Comparison of ENCODE assay signal across 20 mouse cellular contexts in genomic region chr7:142382567-142382966, GRCm38 (mm10). TPM values are rescaled to one million over a fixed set of nuclear protein-coding genes. Genes with fewer than 3 reads are reported as not detected.
DNase-seq lines count a peak whose midpoint lies in the region; ATAC-seq and TF ChIP-seq lines count a peak whose summit lies in the region.
"Had no signal": no experiment of that assay in that cellular context is flagged by ENCODE, and none has a peak within 500 bp of the region (broad histone marks: within the 10 kb centered on the region; RNA-seq: fewer than 3 reads in every experiment).

Gene Gm49369 (minus strand): TSS chr7:142382667.

- 98% methylated on average over 5 of the region's 5 CpGs for WGBS in heart, embryonic 16.5 days
- 95% methylated on average over 5 of the region's 5 CpGs for WGBS in heart, adult 2 months
- WGBS in liver, embryonic 15.5 days (ENCODE audit: insufficient replicate concordance): 90% methylated on average over 5 of the region's 5 CpGs

- no peak for TF ChIP-seq EP300 in heart, adult 2 months (IDR thresholded peaks at IDR 0.05; ENCODE audit: insufficient read depth, low read depth, low read length)

- no peak for TF ChIP-seq POLR2A in heart, adult 2 months (IDR thresholded peaks at IDR 0.05; ENCODE audit: insufficient read depth, low read depth, low read length)

- H3K9me3 ChIP-seq in heart, embryonic 16.5 days (replicated peaks; ENCODE audit: control insufficient read depth, low read length): no peaks in the 10 kb centered on the region
- no peaks in the 10 kb centered on the region for H3K9me3 ChIP-seq in G1E (replicated peaks)
- no peaks in the 10 kb centered on the region for H3K9me3 ChIP-seq in liver, embryonic 15.5 days (replicated peaks)
- H3K9me3 ChIP-seq: embryonic facial prominence, embryonic 12.5 days; hindbrain, embryonic 15.5 days; kidney, embryonic 15.5 days; midbrain, embryonic 10.5 days had no signal

- no peaks in the 10 kb centered on the region for H3K27me3 ChIP-seq in heart, embryonic 16.5 days (ENCODE audit: control insufficient read depth, insufficient read depth, low read length)
- no peaks in the 10 kb centered on the region for H3K27me3 ChIP-seq in heart, adult 2 months (ENCODE audit: control insufficient read depth, insufficient read depth, low read length)
- H3K27me3 ChIP-seq in G1E (ENCODE audit: insufficient read depth, low read length): no peaks in the 10 kb centered on the region
- H3K27me3 ChIP-seq in liver, embryonic 15.5 days: no peaks in the 10 kb centered on the region
- H3K27me3 ChIP-seq: embryonic facial prominence, embryonic 12.5 days; hindbrain, embryonic 15.5 days; kidney, embryonic 15.5 days had no signal

- ATAC-seq in heart, embryonic 16.5 days (replicated peaks; ENCODE audit: extremely low read depth, insufficient read depth, low FRiP score): no peak
- no peak for ATAC-seq in G1E (ENCODE audit: extremely low read depth, insufficient number of reproducible peaks, low FRiP score, poor library complexity, severe bottlenecking)
- ATAC-seq in liver, embryonic 15.5 days (ENCODE audit: insufficient read depth): no peak
- ATAC-seq: intestine, embryonic 16.5 days had no signal

- TF ChIP-seq CTCF in heart, adult 2 months (IDR thresholded peaks at IDR 0.05): no peak
- TF ChIP-seq CTCF in G1E (IDR thresholded peaks at IDR 0.05; ENCODE audit: low read depth, low read length): no peak

- H3K27ac ChIP-seq in heart, embryonic 16.5 days (ENCODE audit: low read length): peak within 1 kb of the TSS; percentile 56; the same call in 1 of the 2 replicates
- H3K27ac ChIP-seq in heart, adult 2 months: no peak within 1 kb of the TSS
- peak within 1 kb of the TSS; percentile 92 for H3K27ac ChIP-seq in liver, embryonic 15.5 days (replicated peaks)
- H3K27ac ChIP-seq: embryonic facial prominence, embryonic 12.5 days; hindbrain, embryonic 15.5 days; kidney, embryonic 15.5 days; midbrain, embryonic 10.5 days had no signal

- H3K79me2 ChIP-seq in heart, adult 2 months (replicated peaks; ENCODE audit: control insufficient read depth, insufficient read depth, low read length): peaks cover 2% of the 10 kb centered on the region

- intact Hi-C loops in heart, adult 2 months (cut with DNase I): no loop called here

- H3K4me3 ChIP-seq in heart, embryonic 16.5 days (ENCODE audit: low read length): no peak within 1 kb of the TSS
- no peak within 1 kb of the TSS for H3K4me3 ChIP-seq in heart, adult 2 months
- peak within 1 kb of the TSS; percentile 29; the same call in 1 of the 2 replicates for H3K4me3 ChIP-seq in G1E (ENCODE audit: low read depth, low read length)
- no peak within 1 kb of the TSS for H3K4me3 ChIP-seq in liver, embryonic 15.5 days (replicated peaks)
- H3K4me3 ChIP-seq: embryonic facial prominence, embryonic 12.5 days; hindbrain, embryonic 15.5 days; kidney, embryonic 15.5 days; midbrain, embryonic 10.5 days had no signal

- peaks cover 13% of the 10 kb centered on the region for H3K4me1 ChIP-seq in heart, embryonic 16.5 days (ENCODE audit: control insufficient read depth, insufficient read depth, low read length)
- peaks cover 12% of the 10 kb centered on the region for H3K4me1 ChIP-seq in heart, adult 2 months (ENCODE audit: control insufficient read depth, insufficient read depth, low read length)
- peaks cover 95% of the 10 kb centered on the region for H3K4me1 ChIP-seq in G1E (ENCODE audit: insufficient read depth, low read depth, low read length)
- H3K4me1 ChIP-seq in liver, embryonic 15.5 days (replicated peaks): peaks cover 93% of the 10 kb centered on the region

- no peak within 1 kb of the TSS for H3K4me2 ChIP-seq in heart, embryonic 16.5 days (ENCODE audit: low read depth, low read length)
- H3K4me2 ChIP-seq in liver, embryonic 15.5 days: no peak within 1 kb of the TSS; the same call in 1 of the 2 replicates
- H3K4me2 ChIP-seq: embryonic facial prominence, embryonic 12.5 days; hindbrain, embryonic 15.5 days; kidney, embryonic 15.5 days had no signal

- H3K36me3 ChIP-seq in heart, embryonic 16.5 days (ENCODE audit: control insufficient read depth, insufficient read depth): peaks cover 67% of the 10 kb centered on the region
- peaks cover 5% of the 10 kb centered on the region; the same call in 1 of the 2 replicates for H3K36me3 ChIP-seq in heart, adult 2 months (ENCODE audit: control insufficient read depth, insufficient read depth, low read length)
- peaks cover 93% of the 10 kb centered on the region for H3K36me3 ChIP-seq in G1E (replicated peaks)
- peaks cover 83% of the 10 kb centered on the region for H3K36me3 ChIP-seq in liver, embryonic 15.5 days (replicated peaks)

- no peak within 1 kb of the TSS for H3K9ac ChIP-seq in heart, embryonic 16.5 days (ENCODE audit: low read length)
- no peak within 1 kb of the TSS for H3K9ac ChIP-seq in heart, adult 2 months (ENCODE audit: low read depth, low read length)
- H3K9ac ChIP-seq in liver, embryonic 15.5 days: no peak within 1 kb of the TSS
- H3K9ac ChIP-seq: embryonic facial prominence, embryonic 12.5 days; hindbrain, embryonic 15.5 days; kidney, embryonic 15.5 days had no signal

- no peak for DNase-seq in adrenal gland, adult 8-10 months
- DNase-seq in adrenal gland, adult 2 months: no peak
- no peak for DNase-seq in heart, adult 2 months
- no peak for DNase-seq in G1E (ENCODE audit: low spot score)
- no peak for DNase-seq in yolk sac, embryonic 10.5 days (ENCODE audit: low spot score)
- no peak for DNase-seq in layer of hippocampus, postnatal 10 days (ENCODE audit: low spot score in 2 of 2)
- DNase-seq: cerebellum, postnatal 25 days; gastrocnemius, postnatal 25 days; heart, postnatal 10 days; layer of hippocampus, postnatal 36 days; lung, postnatal 14 days; right cerebral cortex, postnatal 4 days; thymus, adult 18-20 months had no signal

RNA-seq across cellular contexts. Expression of gene Gm49369, which starts in this region (rescaled TPM):
- 10 to 100 TPM in 3 of 4 experiments, 1 to 10 TPM in 1; 9.0 to 16.1 (median 11.0) TPM for total RNA-seq in adrenal gland, adult 8-10 months (2022)
- total RNA-seq in adrenal gland, adult 2 months (2021): 1 to 10 TPM; 2.9 to 6.9 TPM
- not detected in 2 replicates for polyA plus RNA-seq in adrenal gland, adult 2 months (2012; rRNA removed)
- polyA plus RNA-seq in heart, embryonic 16.5 days (2015; fragmentation: Nextera tagmentation; extraction: Ambion mirVana): not detected in 2 replicates
- 1 to 10 TPM; 3.5 to 4.9 TPM for total RNA-seq in heart, adult 2 months (2021)
- 0.23 TPM in 1 of 2 replicates, not detected in the other for polyA plus RNA-seq in heart, adult 2 months (2012; rRNA removed)
- total RNA-seq in G1E (2014; fragmentation: Nextera tagmentation) (not detected in 2 replicates), G1E (2017) (246 and 291 TPM in 2 replicates)
- polyA plus RNA-seq in G1E (2012): 28.2 and 43.6 TPM in 2 replicates
- 0.54 and 0.78 TPM in 2 replicates for polyA plus RNA-seq in liver, embryonic 15.5 days (2015; fragmentation: Nextera tagmentation; extraction: Ambion mirVana)
- 1 to 10 TPM in 1 of 2 experiments, not detected in 1; 6.5 TPM for total RNA-seq in layer of hippocampus, postnatal 10 days (2021)
- total RNA-seq: layer of hippocampus, postnatal 36 days had no signal
- polyA plus RNA-seq: embryonic facial prominence, embryonic 12.5 days; midbrain, embryonic 10.5 days had no signal

Comparison
In these comparisons a context has a peak if more than half of its experiments do, and no peak if none do; other contexts are left out.
1. RNA of gene Gm49369 (polyA plus RNA-seq): 28.2 to 43.6 TPM in G1E; 0.54 to 0.78 TPM in liver, embryonic 15.5 days, not detected in adrenal gland, adult 2 months, not detected in heart, embryonic 16.5 days and 0.23 TPM in heart, adult 2 months; every median in the first group is over 10 times any median in the second.